Mouse (Mus musculus): ENCODE results near the gene Eif3l.

Gene Eif3l

GRCm38 (mm10) chr15:79126217-79126932 is 51.4 kb downstream of the Eif3l start:
- DNase-seq: peak; percentile 61

GRCm38 (mm10) chr15:79127101-79127500 is 52.1 kb downstream of the Eif3l start:
- DNase-seq: no peak

GRCm38 (mm10) chr15:79128208-79128607 is 53.2 kb downstream of the Eif3l start:
- no peak for DNase-seq

- no peak for DNase-seq
These were observed 54.3 kb downstream of the Eif3l start for GRCm38 (mm10) chr15:79129311-79129710.

GRCm38 (mm10) chr15:79130782-79131181 is 55.8 kb downstream of the Eif3l start:
- DNase-seq: peak; percentile 62

GRCm38 (mm10) chr15:79131442-79131841 is 56.5 kb downstream of the Eif3l start:
- peak; percentile 92 for DNase-seq

GRCm38 (mm10) chr15:79133191-79133661 is 58.2 kb downstream of the Eif3l start:
- DNase-seq: peak; percentile 44

- no peak for DNase-seq
These were observed 59.7 kb downstream of the Eif3l start for GRCm38 (mm10) chr15:79134496-79135270.

GRCm38 (mm10) chr15:79135332-79135731 is 60.4 kb downstream of the Eif3l start:
- DNase-seq: no peak

- DNase-seq: peak; percentile 60
These were observed 61.0 kb downstream of the Eif3l start for GRCm38 (mm10) chr15:79135783-79136575.

- DNase-seq: no peak
These were observed 64.7 kb downstream of the Eif3l start for GRCm38 (mm10) chr15:79139640-79140039.

GRCm38 (mm10) chr15:79140866-79141565 is 66.0 kb downstream of the Eif3l start, which contains the start of the genes Polr2f and 1700088E04Rik:
Gene Polr2f (plus strand): TSS chr15:79141009.
Gene 1700088E04Rik (minus strand): TSS chr15:79141253.
- DNase-seq: peak; percentile 92

GRCm38 (mm10) chr15:79141566-79141917 is 66.6 kb downstream of the Eif3l start:
- DNase-seq: no peak

GRCm38 (mm10) chr15:79143316-79143715 is 68.3 kb downstream of the Eif3l start:
- no peak for DNase-seq

Data from kidney, adult 11 months (tissue).